Mouse (Mus musculus) heart, postnatal 4 days (tissue): ENCODE data around the gene Ackr1. TPM values are rescaled to one million over a fixed set of nuclear protein-coding genes. Genes with fewer than 3 reads are reported as not detected.

ENCODE experiments used
- DNase-seq: peaks from one replicate; pipeline ENCODE4 v3.0.0; 2021
- total RNA-seq, 2 experiments: library from RNA; stranded (reverse); gene quantifications; 2 replicates each; pipeline ENCODE4 v1.2.3; 2021

The Ackr1 gene
- under 1 TPM; 0.38 to 0.62 TPM for total RNA-seq

- DNase-seq = no peak
These were observed at the start of gene Ackr1 for GRCm38 (mm10) chr1:173333312-173334253. Ackr1 (minus strand) TSS chr1:173333750.

- no peak for DNase-seq
These were observed 47.9 kb upstream of the Ackr1 start for GRCm38 (mm10) chr1:173381436-173381835.

GRCm38 (mm10) chr1:173377380-173378112, 44.0 kb upstream of the Ackr1 start:
- peak; percentile 73 for DNase-seq

- no peak for DNase-seq
These were observed 40.5 kb upstream of the Ackr1 start for GRCm38 (mm10) chr1:173374020-173374419.

DNA sequence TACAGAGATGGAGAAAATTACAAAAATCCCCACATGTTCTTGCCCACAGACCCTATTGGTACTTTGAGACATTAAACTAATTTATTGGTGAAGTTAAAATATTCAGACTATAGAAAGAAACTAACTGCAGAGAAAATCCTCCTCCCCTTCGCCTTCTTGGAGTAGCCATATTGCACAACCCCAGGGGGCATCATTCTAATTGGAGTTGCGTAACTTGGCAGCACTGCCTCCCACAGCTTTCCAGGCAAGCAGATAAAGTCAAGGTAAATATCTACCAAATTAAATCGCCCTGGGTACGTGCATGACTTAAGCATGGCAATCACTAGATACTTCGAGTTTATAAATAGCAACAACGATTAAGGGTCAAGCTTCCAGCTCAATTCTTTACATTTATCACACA, 38.0 kb upstream of the Ackr1 start:
- no peak for DNase-seq

DNA sequence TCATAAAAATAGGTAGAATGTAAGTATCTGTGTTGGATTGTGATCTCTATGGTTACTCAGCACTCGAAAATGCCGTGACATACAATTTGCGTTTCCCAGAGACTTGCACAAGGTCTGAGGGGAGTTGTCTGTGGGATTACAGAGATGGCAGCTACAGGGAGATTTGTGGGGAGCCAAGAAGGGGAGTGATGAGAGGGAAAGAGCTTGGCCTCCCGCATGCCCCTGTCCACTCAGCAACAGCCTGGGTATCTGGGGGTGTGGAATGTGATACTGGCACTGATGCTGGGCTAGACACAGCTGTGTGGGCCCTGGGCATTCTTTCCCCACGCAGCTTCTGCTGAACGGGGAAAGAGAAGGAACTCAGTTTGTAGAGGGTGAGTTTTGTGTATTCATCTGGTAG, 36.9 kb upstream of the Ackr1 start:
- no peak for DNase-seq

DNA sequence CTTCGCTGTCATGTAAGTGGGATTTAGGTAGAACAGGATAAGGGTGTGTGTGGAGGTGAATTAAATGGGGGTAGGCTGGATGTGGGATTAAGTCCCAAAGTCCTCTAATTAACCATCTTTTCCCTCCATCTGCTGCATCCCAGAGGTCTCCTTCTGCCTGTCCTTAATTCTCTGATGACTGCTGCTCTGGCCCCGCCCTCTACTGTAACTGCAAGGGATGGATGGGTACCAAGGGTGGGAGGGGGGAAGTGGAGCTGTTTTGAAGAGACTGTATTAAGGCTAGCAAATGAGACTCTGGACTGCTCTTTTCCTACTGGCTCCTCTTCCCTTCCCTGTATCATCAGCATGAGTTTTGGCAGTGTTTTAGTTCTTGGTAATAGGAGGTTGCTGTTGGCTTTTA, 36.1 kb upstream of the Ackr1 start:
- DNase-seq = no peak

GRCm38 (mm10) chr1:173367356-173368046, 34.0 kb upstream of the Ackr1 start, which contains the start of gene Cadm3:
Cadm3 (minus strand) TSS chr1:173367695.
- peak; percentile 9 for DNase-seq

DNA sequence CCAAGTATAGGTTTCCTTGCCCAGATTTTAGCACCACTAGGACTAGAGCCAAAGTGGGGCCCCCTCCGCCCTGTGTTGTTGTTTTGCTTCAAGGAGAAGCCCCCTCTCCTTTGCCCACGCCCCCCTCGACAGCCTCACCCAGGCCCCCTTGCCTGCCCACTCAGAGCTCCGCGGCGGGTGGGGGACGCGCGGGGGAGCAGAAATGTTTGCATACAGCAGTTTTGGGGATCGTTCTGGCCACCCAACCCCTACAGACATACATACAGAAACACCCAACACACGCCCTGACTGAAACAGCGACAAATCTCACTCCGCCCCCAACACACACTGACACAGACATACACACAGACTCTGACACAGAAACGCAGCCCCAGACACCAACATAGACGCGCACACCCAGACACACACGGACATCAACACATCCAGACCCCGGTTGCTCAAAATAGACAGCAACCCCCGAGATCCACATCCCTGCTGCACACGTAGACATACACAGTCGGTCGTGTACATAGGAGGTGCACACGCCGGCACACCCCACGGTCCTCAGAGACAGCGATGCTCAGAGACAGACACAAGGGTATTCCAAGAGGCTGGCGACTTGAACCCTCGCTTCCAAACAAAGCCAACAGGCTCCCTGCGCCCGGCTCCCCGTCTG, 33.3 kb upstream of the Ackr1 start:
- DNase-seq = no peak

DNA sequence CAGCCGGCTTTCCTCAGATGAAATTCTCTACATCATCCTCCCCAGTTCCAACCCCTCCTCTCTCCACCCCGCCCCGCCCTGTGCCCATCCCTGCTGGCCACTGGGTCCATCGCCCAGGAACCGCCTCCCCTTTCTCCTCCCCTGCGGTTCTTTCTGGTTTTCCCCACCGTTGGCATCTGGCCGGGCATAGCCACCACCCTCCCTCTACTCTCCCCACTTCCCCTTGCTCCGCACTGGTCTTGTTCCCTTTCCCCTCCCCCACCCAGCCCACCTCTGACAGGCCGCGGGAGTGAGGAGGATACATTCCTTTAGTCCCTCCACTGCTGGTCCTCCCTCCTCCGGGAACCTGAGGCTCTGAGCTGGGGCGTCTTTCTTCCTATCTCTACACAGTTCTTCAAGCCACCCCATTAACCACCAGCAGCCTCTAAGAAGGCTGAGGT, 32.4 kb upstream of the Ackr1 start:
- DNase-seq = no peak

GRCm38 (mm10) chr1:173364125-173364800, 30.7 kb upstream of the Ackr1 start:
- DNase-seq = no peak

DNA sequence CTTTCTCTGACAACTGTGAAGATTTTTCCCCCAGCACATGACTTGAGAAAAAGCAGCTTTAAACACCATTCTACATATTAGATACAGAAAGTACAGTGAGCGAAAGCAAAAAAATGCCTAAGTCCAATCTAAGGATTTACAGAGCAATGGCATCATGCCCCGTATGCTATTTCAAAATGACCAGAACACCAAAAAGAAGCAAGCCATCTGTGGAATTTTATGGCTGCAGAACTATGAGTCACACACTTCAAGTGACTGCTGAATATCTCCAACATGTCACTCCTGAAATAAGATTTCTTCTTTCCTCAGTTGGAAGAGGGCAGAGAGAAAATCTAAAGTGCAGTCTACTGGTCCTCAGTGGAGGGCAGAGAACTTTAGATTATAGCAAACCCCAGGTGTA, 29.9 kb upstream of the Ackr1 start:
- no peak for DNase-seq

- DNase-seq = peak; percentile 78
These were observed 28.1 kb upstream of the Ackr1 start for GRCm38 (mm10) chr1:173361651-173362050.

- no peak for DNase-seq
These were observed 26.2 kb upstream of the Ackr1 start for GRCm38 (mm10) chr1:173359590-173360290.

- no peak for DNase-seq
These were observed 24.2 kb upstream of the Ackr1 start for GRCm38 (mm10) chr1:173357799-173358198.

DNA sequence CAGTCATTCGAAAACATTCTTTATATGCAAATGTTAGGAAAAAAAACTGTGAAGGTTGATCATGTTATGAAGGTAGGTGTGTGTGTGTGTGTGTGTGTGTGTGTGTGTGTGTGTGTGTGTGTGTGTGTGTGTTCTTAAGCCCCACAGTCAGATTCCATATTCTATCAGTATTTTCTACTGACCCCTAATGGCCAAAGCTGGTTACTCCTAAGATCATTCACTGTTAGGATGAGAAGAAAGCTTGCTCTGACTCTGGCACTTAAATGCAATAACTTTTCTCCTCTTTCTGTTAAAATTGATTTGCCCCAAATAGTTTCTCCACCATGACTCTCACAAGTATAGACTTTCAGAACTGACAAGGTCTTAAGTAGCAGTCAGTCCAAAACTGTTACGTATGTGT, 23.1 kb upstream of the Ackr1 start:
- no peak for DNase-seq

- DNase-seq = no peak
These were observed 21.7 kb upstream of the Ackr1 start for GRCm38 (mm10) chr1:173355107-173355846.

- DNase-seq = no peak
These were observed 16.9 kb upstream of the Ackr1 start, which contains the start of gene Aim2 for GRCm38 (mm10) chr1:173350372-173350957. Aim2 (plus strand) TSS chr1:173350879.

- peak; percentile 60 for DNase-seq
These were observed 16.4 kb upstream of the Ackr1 start for GRCm38 (mm10) chr1:173349946-173350345.

DNA sequence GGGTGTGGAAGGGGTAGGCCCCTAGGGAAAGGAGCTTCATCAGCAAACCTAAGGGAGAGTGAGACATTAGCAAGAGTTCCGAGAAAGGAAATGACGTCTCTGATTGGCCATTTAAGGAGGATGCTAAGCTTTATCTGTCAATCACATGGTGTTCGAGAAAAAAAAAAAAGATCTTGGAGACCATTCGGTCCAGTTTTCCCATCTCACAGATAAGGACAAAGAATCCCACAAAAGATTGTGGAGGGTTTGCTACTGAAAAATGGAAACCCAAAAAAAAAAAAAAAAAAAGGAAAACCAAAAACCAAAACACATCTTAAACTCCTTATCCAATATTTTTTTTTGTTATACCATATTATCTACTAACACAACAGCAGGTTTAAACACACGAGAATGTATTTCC, 15.6 kb upstream of the Ackr1 start:
- no peak for DNase-seq
